In genomic region chr2:118111488-118112131, GRCm38 (mm10) we compare ENCODE assay signal across 8 mouse cellular contexts. TPM values are rescaled to one million over a fixed set of nuclear protein-coding genes. Genes with fewer than 3 reads are reported as not detected.
DNase-seq lines count a peak whose midpoint lies in the region; ATAC-seq and TF ChIP-seq lines count a peak whose summit lies in the region.

Gene Thbs1 (plus strand): TSS chr2:118111876.

- WGBS in hindbrain, embryonic 12.5 days, result under 1% methylated on average over 36 of the region's 36 CpGs

- H3K9me3 ChIP-seq in hindbrain, embryonic 12.5 days (replicated peaks), result no peaks in the 10 kb centered on the region

- no peak within 1 kb of the TSS for H3K27ac ChIP-seq in hindbrain, embryonic 12.5 days

- peak within 1 kb of the TSS; percentile 50 for H3K4me3 ChIP-seq in hindbrain, embryonic 12.5 days

- ATAC-seq in Patski, result peak; percentile 46
- peak; percentile 78 for ATAC-seq in hindbrain, embryonic 12.5 days (ENCODE audit: low FRiP score)

- H3K36me3 ChIP-seq in hindbrain, embryonic 12.5 days, result 0 out of 2 replicates have a peak, but pooled peaks cover 3% of the 10 kb centered on the region

- H3K27me3 ChIP-seq in Patski, result no peaks in the 10 kb centered on the region
- H3K27me3 ChIP-seq in hindbrain, embryonic 12.5 days, result peaks cover 22% of the 10 kb centered on the region

- POLR2A ChIA-PET in Patski (lab: Charles Lee), result interaction anchor here (0.6 to 1.5 kb wide), 4 partner anchors 443 to 647 kb away, joined by 3 to 5 read pairs (median 3); no protein-coding TSS in a partner anchor

- in situ Hi-C loops in Patski (cut with MboI; ENCODE audit: low pct_unique_long_range_greater_than_20kb), result loop anchor here (5.0 kb wide), 5 partner anchors 136 to 649 kb away; no protein-coding TSS in a partner anchor

- peak within 1 kb of the TSS; percentile 59 for H3K9ac ChIP-seq in hindbrain, embryonic 12.5 days

- TF ChIP-seq CTCF in Patski (IDR thresholded peaks at IDR 0.05), result no peak

- peak within 1 kb of the TSS; percentile 92 for H3K4me2 ChIP-seq in hindbrain, embryonic 12.5 days (replicated peaks)

- DNase-seq in Patski (ENCODE audit: low read depth, low spot score), result peak; percentile 74
- peak; percentile 24 for DNase-seq in cerebellum, adult 9-11 months
- DNase-seq in frontal cortex, postnatal 14 days (ENCODE audit: low spot score in 2 of 2), result peak; percentile 45 to 49
- DNase-seq in layer of hippocampus, postnatal 25 days (ENCODE audit: extremely low spot score in 1 of 2, low spot score in 1 of 2), result peak; percentile 25 to 38
- peak; percentile 90 for DNase-seq in lung, postnatal 10 days
- peak; percentile 72 for DNase-seq in ovary, postnatal 14 days (ENCODE audit: low spot score)
- DNase-seq in urinary bladder, adult 2 months (ENCODE audit: low spot score), result peak; percentile 79

- CTCF ChIA-PET in Patski (lab: Charles Lee), result interaction anchor here (0.6 to 2.1 kb wide), 4 partner anchors 24 to 609 kb away, joined by 3 to 7 read pairs (median 3); no protein-coding TSS in a partner anchor

- H3K4me1 ChIP-seq in hindbrain, embryonic 12.5 days, result peaks cover 24% of the 10 kb centered on the region

RNA-seq across cellular contexts. Expression of gene Thbs1, which starts in this region (rescaled TPM):
- 883 TPM for polyA plus RNA-seq in Patski (2021)
- 89.8 and 110 TPM in 2 replicates for polyA plus RNA-seq in hindbrain, embryonic 12.5 days (2016; fragmentation: Nextera tagmentation; extraction: Ambion mirVana)
- total RNA-seq in layer of hippocampus, postnatal 25 days (2021), result 1 to 10 TPM; 2.2 to 2.7 TPM
- polyA plus RNA-seq in urinary bladder, adult 2 months (2012; rRNA removed), result 28.7 and 34.3 TPM in 2 replicates

Comparison
In these comparisons a context has a peak if more than half of its experiments do, and no peak if none do; other contexts are left out.
1. DNase-seq: peak in every context shown above with its lines; median percentile 90 in lung, postnatal 10 days; 79 in urinary bladder, adult 2 months; 74 in Patski; 72 in ovary, postnatal 14 days; 47 in frontal cortex, postnatal 14 days; 32 in layer of hippocampus, postnatal 25 days; 24 in cerebellum, adult 9-11 months.